Mouse (Mus musculus) cerebellum, adult 18-20 months (tissue): ENCODE results near the gene Ptf1a.

Experiments used
- DNase-seq, 2 experiments: peaks; one replicate each; pipeline ENCODE4 v3.0.0; 2021

The Ptf1a gene

DNA sequence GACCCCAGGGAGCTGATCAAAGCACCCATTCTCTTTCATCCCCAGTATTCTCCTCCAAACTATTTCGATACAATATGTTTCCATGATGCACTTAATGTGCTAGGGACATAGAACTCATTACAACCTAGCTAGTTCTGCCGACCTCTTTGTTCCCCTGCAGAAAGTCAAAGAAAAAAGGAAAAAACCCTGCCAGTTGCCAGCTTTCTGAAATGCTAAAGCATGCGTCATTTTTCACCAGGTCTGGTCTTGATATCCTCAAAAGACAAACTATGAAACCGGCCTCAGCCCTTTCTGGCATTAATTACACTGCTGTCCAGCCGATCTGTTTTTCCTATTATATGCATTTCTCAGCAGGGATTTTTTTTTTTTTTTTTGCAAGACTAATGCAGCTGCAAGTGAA is 9.8 kb downstream of the Ptf1a start:
- DNase-seq, result no peak

DNA sequence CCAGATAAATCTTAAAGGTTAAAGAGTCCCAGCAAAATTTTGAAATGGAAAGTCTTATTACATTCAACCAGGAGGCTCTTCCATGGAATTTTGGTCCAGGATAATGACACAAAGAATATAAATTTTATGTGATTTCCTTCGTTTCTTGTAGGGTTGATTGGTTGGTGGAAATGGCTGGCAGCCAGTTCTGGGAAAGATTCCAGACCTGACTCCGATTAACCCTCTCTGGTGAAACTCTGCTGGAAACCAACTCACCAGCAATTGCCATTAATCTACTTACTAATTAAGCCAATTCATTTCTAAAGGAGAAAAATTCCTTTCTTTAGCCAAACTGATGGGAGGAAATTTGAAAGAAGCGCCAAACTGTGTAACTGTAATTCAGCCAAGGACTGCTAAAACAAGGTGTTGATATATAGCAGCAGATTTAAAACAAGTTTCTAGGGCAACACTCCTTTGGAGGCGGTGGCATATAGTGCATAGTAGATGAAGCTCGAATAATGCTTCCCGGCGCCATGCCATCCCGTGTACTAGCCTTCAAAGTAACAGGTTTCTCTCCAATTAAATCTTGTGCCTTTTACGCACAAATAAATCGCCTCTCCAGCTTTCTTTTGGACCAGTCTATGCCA is 10.5 kb downstream of the Ptf1a start:
- DNase-seq, result no peak

DNA sequence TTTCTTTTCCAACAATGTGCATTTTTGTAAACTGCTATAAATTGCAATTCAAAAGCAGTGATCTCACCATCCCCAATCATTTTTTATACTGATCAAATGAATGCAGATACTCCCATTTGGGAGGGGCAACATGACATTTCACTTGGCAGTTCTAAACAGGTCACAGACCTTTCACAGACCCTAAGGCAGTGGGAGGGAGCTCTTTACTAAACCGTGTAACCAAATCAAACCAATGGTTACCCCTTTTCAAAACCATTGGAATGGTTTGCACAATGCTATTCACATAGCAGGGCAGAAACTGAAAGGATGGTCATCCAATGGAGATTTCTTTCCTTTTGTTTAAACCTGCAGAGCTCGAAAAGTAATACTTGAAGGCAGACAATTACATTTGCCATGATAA is 13.3 kb downstream of the Ptf1a start:
- DNase-seq, result no peak

DNA sequence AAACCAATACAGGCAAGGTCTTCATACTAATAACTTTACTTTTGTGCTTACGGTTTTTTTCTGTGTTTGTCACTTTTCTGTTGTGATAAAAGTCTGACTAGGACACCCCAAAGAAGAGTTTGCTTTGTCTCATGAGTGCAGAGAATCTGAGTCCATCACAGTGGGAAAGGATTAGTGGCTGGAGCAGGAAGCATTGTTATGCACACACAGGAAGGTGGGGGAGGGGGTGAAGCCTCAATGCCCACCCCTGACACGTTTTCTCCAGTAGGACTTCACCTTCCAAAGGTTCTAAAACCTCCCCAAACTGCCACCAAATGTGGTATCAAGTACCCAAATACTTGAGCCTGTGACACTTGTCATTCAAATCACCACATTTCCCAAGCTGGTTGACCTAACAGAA is 16.5 kb downstream of the Ptf1a start:
- DNase-seq, result no peak

DNA sequence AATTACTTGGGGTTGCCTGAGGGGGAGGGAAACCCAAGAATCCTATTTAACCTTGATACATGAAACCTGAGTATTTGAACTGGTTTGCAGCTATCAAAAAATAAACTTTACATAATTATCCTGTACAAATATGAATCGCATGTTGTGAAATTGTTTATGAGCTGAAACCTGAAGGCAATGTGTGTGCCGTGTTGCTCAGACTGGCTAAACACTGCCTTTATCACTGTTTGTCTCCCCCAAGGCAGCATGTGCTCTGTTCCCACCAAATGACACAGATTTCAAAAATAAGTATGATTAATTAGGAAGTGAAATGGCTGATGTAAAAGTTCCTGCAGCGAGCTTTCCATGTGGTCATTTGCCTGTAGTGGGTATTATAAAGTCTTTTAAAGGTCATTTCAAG is 44.8 kb downstream of the Ptf1a start:
- no peak for DNase-seq
